Mouse (Mus musculus) erythroid progenitor cell, adult 5-6 weeks (primary cell): ENCODE data around the gene Rxfp2. TPM values are rescaled to one million over a fixed set of nuclear protein-coding genes. Genes with fewer than 3 reads are reported as not detected.

Source experiments
- total RNA-seq, 2 experiments: library from RNA; stranded (forward) in 1 of 2; stranded (reverse) in 1 of 2; fragments of 150-400 nt in 1 of 2; fragments of 186-747, 209-891 nt in 1 of 2; gene quantifications; 2 replicates each; pipeline versions ENCODE4 v1.2.3 to v1.2.4; 2015 to 2017; ENCODE audit warnings: low replicate concordance in 2 of 2

The Rxfp2 gene
- total RNA-seq, 2 experiments from 2014 or later: not detected

Other genes starting within 250 kb of the Rxfp2 start
- 13.8 and 24.1 TPM in 2 replicates for gene Fry, start 100.0 kb downstream of the Rxfp2 start, total RNA-seq (2015; ENCODE audit: low replicate concordance)
- 14.8 and 28.3 TPM in 2 replicates for gene Fry, start 100.0 kb downstream of the Rxfp2 start, total RNA-seq (2017; ENCODE audit: low replicate concordance)